Mouse (Mus musculus): ENCODE results near the gene Slc22a20. TPM values are rescaled to one million over a fixed set of nuclear protein-coding genes. Genes with fewer than 3 reads are reported as not detected.
A peak's percentile ranks its signal among the peaks of the same experiment; 100 is the strongest.

Gene Slc22a20
- polyA plus RNA-seq, 1 experiment from 2014 or later: not detected

GRCm38 (mm10) chr19:5935266-5935665 is 50.7 kb downstream of the Slc22a20 start:
- peak; percentile 68 for DNase-seq (ENCODE audit: low spot score)
- peak overlapping the region; percentile 82 for H3K27ac ChIP-seq (replicated peaks)
- no peaks in the 10 kb centered on the region for H3K9me3 ChIP-seq (ENCODE audit: control insufficient read depth, low read length)
- H3K9ac ChIP-seq (ENCODE audit: low read length): 0 out of 2 replicates have a peak overlapping the region, but pooled peaks have one; percentile 8
- no peaks in the 10 kb centered on the region for H3K36me3 ChIP-seq (ENCODE audit: control insufficient read depth, insufficient read depth, low read length)
- no peak for TF ChIP-seq CTCF (IDR thresholded peaks at IDR 0.05; ENCODE audit: low read depth)
- no peak for TF ChIP-seq EP300 (optimal IDR thresholded peaks at IDR 0.05)
- peaks cover 19% of the 10 kb centered on the region for H3K4me1 ChIP-seq (replicated peaks; ENCODE audit: control insufficient read depth, insufficient read depth)
- H3K4me2 ChIP-seq (replicated peaks; ENCODE audit: low read depth): 0 out of 2 replicates have a peak overlapping the region, but pooled peaks have one; percentile 2
- WGBS: 24% methylated on average over 3 of the region's 3 CpGs
- no peak overlapping the region for H3K4me3 ChIP-seq (ENCODE audit: low read depth, low read length)
- ATAC-seq (ENCODE audit: low FRiP score, low TSS enrichment): peak; percentile 82
- H3K27me3 ChIP-seq (ENCODE audit: control insufficient read depth, insufficient read depth, low read length): no peaks in the 10 kb centered on the region

GRCm38 (mm10) chr19:5929634-5930596 is 56.0 kb downstream of the Slc22a20 start:
- Histone ChIP-seq H3K9ac (ENCODE audit: low read length) (no peak overlapping the region), H3K4me3 (ENCODE audit: low read depth, low read length) (no peak overlapping the region), H3K4me2 (replicated peaks; ENCODE audit: low read depth) (no peak overlapping the region), H3K36me3 (ENCODE audit: control insufficient read depth, insufficient read depth, low read length) (no peaks in the 10 kb centered on the region), H3K27me3 (ENCODE audit: control insufficient read depth, insufficient read depth, low read length) (no peaks in the 10 kb centered on the region), H3K4me1 (replicated peaks; ENCODE audit: control insufficient read depth, insufficient read depth) (peaks cover 5% of the 10 kb centered on the region), H3K27ac (replicated peaks) (peak overlapping the region; percentile 56), H3K9me3 (ENCODE audit: control insufficient read depth, low read length) (no peaks in the 10 kb centered on the region)
- peak; percentile 67 for DNase-seq (ENCODE audit: low spot score)
- TF ChIP-seq CTCF (IDR thresholded peaks at IDR 0.05; ENCODE audit: low read depth) (no peak), EP300 (optimal IDR thresholded peaks at IDR 0.05) (no peak)
- peak; percentile 25; the same call in 1 of the 2 replicates for ATAC-seq (ENCODE audit: low FRiP score, low TSS enrichment)
- 48% methylated on average over 14 of the region's 14 CpGs for WGBS

GRCm38 (mm10) chr19:5928546-5928945 is 57.4 kb downstream of the Slc22a20 start:
- no peaks in the 10 kb centered on the region for H3K27me3 ChIP-seq (ENCODE audit: control insufficient read depth, insufficient read depth, low read length)
- H3K9ac ChIP-seq (ENCODE audit: low read length): no peak overlapping the region
- ATAC-seq (ENCODE audit: low FRiP score, low TSS enrichment) (no peak), DNase-seq (ENCODE audit: low spot score) (no peak)
- no peaks in the 10 kb centered on the region for H3K36me3 ChIP-seq (ENCODE audit: control insufficient read depth, insufficient read depth, low read length)
- no peak overlapping the region for H3K27ac ChIP-seq (replicated peaks)
- no peak overlapping the region for H3K4me2 ChIP-seq (replicated peaks; ENCODE audit: low read depth)
- 53% methylated on average over 3 of the region's 3 CpGs for WGBS
- no peaks in the 10 kb centered on the region for H3K9me3 ChIP-seq (ENCODE audit: control insufficient read depth, low read length)
- H3K4me3 ChIP-seq (ENCODE audit: low read depth, low read length): no peak overlapping the region
- TF ChIP-seq EP300 (optimal IDR thresholded peaks at IDR 0.05) (no peak), CTCF (IDR thresholded peaks at IDR 0.05; ENCODE audit: low read depth) (no peak)
- peaks cover 5% of the 10 kb centered on the region for H3K4me1 ChIP-seq (replicated peaks; ENCODE audit: control insufficient read depth, insufficient read depth)

- Histone ChIP-seq H3K9ac (ENCODE audit: low read length) (no peak overlapping the region), H3K36me3 (ENCODE audit: control insufficient read depth, insufficient read depth, low read length) (no peaks in the 10 kb centered on the region), H3K4me3 (ENCODE audit: low read depth, low read length) (no peak overlapping the region), H3K4me1 (replicated peaks; ENCODE audit: control insufficient read depth, insufficient read depth) (peaks cover 5% of the 10 kb centered on the region), H3K27ac (replicated peaks) (no peak overlapping the region), H3K27me3 (ENCODE audit: control insufficient read depth, insufficient read depth, low read length) (no peaks in the 10 kb centered on the region), H3K9me3 (ENCODE audit: control insufficient read depth, low read length) (no peaks in the 10 kb centered on the region), H3K4me2 (replicated peaks; ENCODE audit: low read depth) (no peak overlapping the region)
- DNase-seq (ENCODE audit: low spot score): no peak
- TF ChIP-seq EP300 (optimal IDR thresholded peaks at IDR 0.05): no peak
- TF ChIP-seq CTCF (IDR thresholded peaks at IDR 0.05; ENCODE audit: low read depth): no peak
- 65% methylated on average over 6 of the region's 6 CpGs for WGBS
- ATAC-seq (ENCODE audit: low FRiP score, low TSS enrichment): no peak
These were observed 57.8 kb downstream of the Slc22a20 start for GRCm38 (mm10) chr19:5928104-5928503.

- H3K9me3 ChIP-seq (ENCODE audit: control insufficient read depth, low read length): no peaks in the 10 kb centered on the region
- DNase-seq (ENCODE audit: low spot score) (no peak), ATAC-seq (ENCODE audit: low FRiP score, low TSS enrichment) (no peak)
- 77% methylated on average over 8 of the region's 8 CpGs for WGBS
- no peak overlapping the region for H3K4me3 ChIP-seq (ENCODE audit: low read depth, low read length)
- no peaks in the 10 kb centered on the region for H3K27me3 ChIP-seq (ENCODE audit: control insufficient read depth, insufficient read depth, low read length)
- no peak overlapping the region for H3K4me2 ChIP-seq (replicated peaks; ENCODE audit: low read depth)
- no peaks in the 10 kb centered on the region for H3K36me3 ChIP-seq (ENCODE audit: control insufficient read depth, insufficient read depth, low read length)
- peaks cover 5% of the 10 kb centered on the region for H3K4me1 ChIP-seq (replicated peaks; ENCODE audit: control insufficient read depth, insufficient read depth)
- no peak overlapping the region for H3K9ac ChIP-seq (ENCODE audit: low read length)
- TF ChIP-seq EP300 (optimal IDR thresholded peaks at IDR 0.05): no peak
- no peak for TF ChIP-seq CTCF (IDR thresholded peaks at IDR 0.05; ENCODE audit: low read depth)
- H3K27ac ChIP-seq (replicated peaks): no peak overlapping the region
These were observed 58.4 kb downstream of the Slc22a20 start for GRCm38 (mm10) chr19:5927532-5927931.

- 82% methylated on average over 11 of the region's 11 CpGs for WGBS
These were observed 58.9 kb downstream of the Slc22a20 start for GRCm38 (mm10) chr19:5927026-5927425.

More at GRCm38 (mm10) chr19:5927026-5927425, 58.9 kb downstream of the Slc22a20 start:
- DNase-seq (ENCODE audit: low spot score) (no peak), ATAC-seq (ENCODE audit: low FRiP score, low TSS enrichment) (no peak)
- peaks cover 5% of the 10 kb centered on the region for H3K4me1 ChIP-seq (replicated peaks; ENCODE audit: control insufficient read depth, insufficient read depth)
- TF ChIP-seq CTCF (IDR thresholded peaks at IDR 0.05; ENCODE audit: low read depth) (no peak), EP300 (optimal IDR thresholded peaks at IDR 0.05) (no peak)
- H3K9me3 ChIP-seq (ENCODE audit: control insufficient read depth, low read length): no peaks in the 10 kb centered on the region
- H3K4me3 ChIP-seq (ENCODE audit: low read depth, low read length): no peak overlapping the region
- H3K9ac ChIP-seq (ENCODE audit: low read length): no peak overlapping the region
- H3K27me3 ChIP-seq (ENCODE audit: control insufficient read depth, insufficient read depth, low read length): no peaks in the 10 kb centered on the region
- no peaks in the 10 kb centered on the region for H3K36me3 ChIP-seq (ENCODE audit: control insufficient read depth, insufficient read depth, low read length)
- no peak overlapping the region for H3K4me2 ChIP-seq (replicated peaks; ENCODE audit: low read depth)
- H3K27ac ChIP-seq (replicated peaks): no peak overlapping the region

All from stomach, postnatal 0 days (tissue).